10 mouse cellular contexts compared by ENCODE assay signal in genomic region chr8:77473773-77474172, GRCm38 (mm10). TPM values are rescaled to one million over a fixed set of nuclear protein-coding genes. Genes with fewer than 3 reads are reported as not detected.
DNase-seq lines count a peak whose midpoint lies in the region; ATAC-seq and TF ChIP-seq lines count a peak whose summit lies in the region.
"Had no signal": no experiment of that assay in that cellular context is flagged by ENCODE, and none has a peak within 500 bp of the region (broad histone marks: within the 10 kb centered on the region; RNA-seq: fewer than 3 reads in every experiment).

No protein-coding gene starts in this region.

- no peaks in the 10 kb centered on the region for H3K36me3 ChIP-seq in lung, embryonic 14.5 days (ENCODE audit: insufficient read depth)
- no peaks in the 10 kb centered on the region for H3K36me3 ChIP-seq in stomach, embryonic 14.5 days (ENCODE audit: control insufficient read depth, insufficient read depth, low read length)
- no peaks in the 10 kb centered on the region for H3K36me3 ChIP-seq in midbrain, embryonic 11.5 days (ENCODE audit: control insufficient read depth, insufficient read depth, low read length)
- no peaks in the 10 kb centered on the region for H3K36me3 ChIP-seq in midbrain, embryonic 10.5 days
- H3K36me3 ChIP-seq: forebrain, embryonic 15.5 days had no signal

- peak overlapping the region; percentile 48; the same call in 1 of the 2 replicates for H3K27ac ChIP-seq in lung, embryonic 14.5 days (ENCODE audit: low read depth)
- H3K27ac ChIP-seq in stomach, embryonic 14.5 days (ENCODE audit: low read length): peak overlapping the region; percentile 73; the same call in 1 of the 2 replicates
- no peak overlapping the region for H3K27ac ChIP-seq in midbrain, embryonic 11.5 days (ENCODE audit: low read depth, low read length)
- H3K27ac ChIP-seq in midbrain, embryonic 10.5 days (replicated peaks): no peak overlapping the region
- H3K27ac ChIP-seq: forebrain, embryonic 15.5 days had no signal

- H3K9ac ChIP-seq in lung, embryonic 14.5 days: no peak overlapping the region
- no peak overlapping the region for H3K9ac ChIP-seq in stomach, embryonic 14.5 days (replicated peaks; ENCODE audit: low read depth, low read length)
- no peak overlapping the region for H3K9ac ChIP-seq in midbrain, embryonic 11.5 days (ENCODE audit: low read length)
- H3K9ac ChIP-seq: forebrain, embryonic 15.5 days had no signal

- 33% methylated on average over 7 of the region's 7 CpGs for WGBS in lung, embryonic 14.5 days
- WGBS in lung, adult 2 months: 46% methylated on average over 7 of the region's 7 CpGs
- 28% methylated on average over 7 of the region's 7 CpGs for WGBS in stomach, embryonic 14.5 days
- 77% methylated on average over 7 of the region's 7 CpGs for WGBS in midbrain, embryonic 11.5 days
- WGBS in midbrain, embryonic 10.5 days: 75% methylated on average over 7 of the region's 7 CpGs

- peak; percentile 88 for DNase-seq in heart, adult 11 months
- DNase-seq in heart, adult 8-10 months (ENCODE audit: low spot score): no peak
- DNase-seq in lung, embryonic 14.5 days: peak; percentile 38
- no peak for DNase-seq in lung, adult 2 months
- DNase-seq in gonadal fat pad, adult 2 months (ENCODE audit: low read depth): peak; percentile 67
- DNase-seq in midbrain, embryonic 11.5 days (ENCODE audit: low spot score, missing footprints): no peak
- DNase-seq in midbrain, embryonic 10.5 days (ENCODE audit: low spot score): no peak

- no peak for TF ChIP-seq CTCF in lung, embryonic 14.5 days (IDR thresholded peaks at IDR 0.05; ENCODE audit: low read depth)
- no peak for TF ChIP-seq CTCF in lung, adult 2 months (IDR thresholded peaks at IDR 0.05; ENCODE audit: insufficient read depth, low read length)

- H3K4me2 ChIP-seq in lung, embryonic 14.5 days: no peak overlapping the region
- no peak overlapping the region for H3K4me2 ChIP-seq in stomach, embryonic 14.5 days (replicated peaks; ENCODE audit: low read depth, low read length)
- no peak overlapping the region for H3K4me2 ChIP-seq in midbrain, embryonic 11.5 days
- H3K4me2 ChIP-seq: forebrain, embryonic 15.5 days had no signal

- H3K27me3 ChIP-seq in lung, embryonic 14.5 days (ENCODE audit: insufficient read depth, low read length): no peaks in the 10 kb centered on the region
- no peaks in the 10 kb centered on the region for H3K27me3 ChIP-seq in stomach, embryonic 14.5 days (ENCODE audit: control insufficient read depth, insufficient read depth, low read length)
- no peaks in the 10 kb centered on the region for H3K27me3 ChIP-seq in midbrain, embryonic 11.5 days (ENCODE audit: control insufficient read depth, insufficient read depth, low read length)
- H3K27me3 ChIP-seq in midbrain, embryonic 10.5 days (ENCODE audit: low read depth, poor library complexity, severe bottlenecking): no peaks in the 10 kb centered on the region
- H3K27me3 ChIP-seq: forebrain, embryonic 15.5 days; Patski had no signal

- H3K9me3 ChIP-seq in lung, embryonic 14.5 days (ENCODE audit: low read depth, low read length): no peaks in the 10 kb centered on the region
- H3K9me3 ChIP-seq in stomach, embryonic 14.5 days (ENCODE audit: control insufficient read depth, low read depth, low read length): no peaks in the 10 kb centered on the region
- H3K9me3 ChIP-seq in midbrain, embryonic 11.5 days (ENCODE audit: control insufficient read depth, low read length): no peaks in the 10 kb centered on the region
- no peaks in the 10 kb centered on the region for H3K9me3 ChIP-seq in midbrain, embryonic 10.5 days (replicated peaks)
- H3K9me3 ChIP-seq: forebrain, embryonic 15.5 days had no signal

- H3K4me1 ChIP-seq in lung, embryonic 14.5 days (ENCODE audit: insufficient read depth): peaks cover 14% of the 10 kb centered on the region
- H3K4me1 ChIP-seq in lung, adult 2 months (ENCODE audit: control insufficient read depth, insufficient read depth, low read length): no peaks in the 10 kb centered on the region; the same call in 1 of the 2 replicates
- H3K4me1 ChIP-seq in stomach, embryonic 14.5 days (ENCODE audit: control insufficient read depth, insufficient read depth, low read length): peaks cover 28% of the 10 kb centered on the region
- H3K4me1 ChIP-seq in midbrain, embryonic 11.5 days (ENCODE audit: control insufficient read depth, insufficient read depth, low read length): no peaks in the 10 kb centered on the region
- H3K4me1 ChIP-seq in midbrain, embryonic 10.5 days: 0 out of 2 replicates have a peak, but pooled peaks cover 3% of the 10 kb centered on the region
- H3K4me1 ChIP-seq: forebrain, embryonic 15.5 days had no signal

- no peak overlapping the region for H3K4me3 ChIP-seq in lung, embryonic 14.5 days (ENCODE audit: low read depth, low read length)
- H3K4me3 ChIP-seq in lung, adult 2 months (replicated peaks; ENCODE audit: extremely low read depth, low read depth, low read length): no peak overlapping the region
- H3K4me3 ChIP-seq in stomach, embryonic 14.5 days (ENCODE audit: low read depth, low read length): no peak overlapping the region
- H3K4me3 ChIP-seq in midbrain, embryonic 11.5 days (ENCODE audit: low read depth, low read length): no peak overlapping the region
- H3K4me3 ChIP-seq in midbrain, embryonic 10.5 days: no peak overlapping the region
- H3K4me3 ChIP-seq: forebrain, embryonic 15.5 days had no signal

- ATAC-seq in lung, embryonic 14.5 days (ENCODE audit: insufficient read depth): no peak
- ATAC-seq in stomach, embryonic 14.5 days (ENCODE audit: insufficient number of reproducible peaks, insufficient read depth, low FRiP score, low read depth): no peak
- ATAC-seq in midbrain, embryonic 11.5 days (ENCODE audit: low FRiP score): no peak
- ATAC-seq: Patski had no signal

- no peak for TF ChIP-seq POLR2A in lung, adult 2 months (IDR thresholded peaks at IDR 0.05; ENCODE audit: borderline replicate concordance, extremely low read depth, low read depth, low read length)

RNA-seq across cellular contexts. Expression of gene Arhgap10, which starts 44.0 kb away (rescaled TPM):
- 10 to 100 TPM; 48.4 to 53.0 (median 51.7) TPM for total RNA-seq in heart, adult 8-10 months (2022)
- 23.2 and 23.5 TPM in 2 replicates for polyA plus RNA-seq in lung, embryonic 14.5 days (2014; fragmentation: Nextera tagmentation; extraction: Ambion mirVana)
- polyA plus RNA-seq in lung, adult 2 months (2012; rRNA removed): 9.8 and 11.2 TPM in 2 replicates
- polyA plus RNA-seq in gonadal fat pad, adult 2 months (2012; rRNA removed): 7.6 and 9.0 TPM in 2 replicates
- 34.6 and 38.2 TPM in 2 replicates for polyA plus RNA-seq in stomach, embryonic 14.5 days (2014; fragmentation: Nextera tagmentation; extraction: Ambion mirVana)
- polyA plus RNA-seq in midbrain, embryonic 11.5 days (2014; fragmentation: Nextera tagmentation; extraction: Ambion mirVana): 11.5 and 12.1 TPM in 2 replicates
- polyA plus RNA-seq in midbrain, embryonic 10.5 days (2016; fragmentation: Nextera tagmentation; extraction: Ambion mirVana): 13.9 and 16.5 TPM in 2 replicates

Comparison
In these comparisons a context has a peak if more than half of its experiments do, and no peak if none do; other contexts are left out.
1. DNase-seq: peak in heart, adult 11 months (single experiment), lung, embryonic 14.5 days (single experiment) and gonadal fat pad, adult 2 months (single experiment); none in heart, adult 8-10 months (single experiment), lung, adult 2 months (single experiment), midbrain, embryonic 11.5 days (single experiment) and midbrain, embryonic 10.5 days (single experiment).
2. H3K27ac ChIP-seq: peak in lung, embryonic 14.5 days (single experiment) and stomach, embryonic 14.5 days (single experiment); none in midbrain, embryonic 11.5 days (single experiment) and midbrain, embryonic 10.5 days (single experiment).